Mouse (Mus musculus) lung, postnatal 0 days (tissue): ENCODE results near the gene Fgd4. TPM values are rescaled to one million over a fixed set of nuclear protein-coding genes. Genes with fewer than 3 reads are reported as not detected.
A peak's percentile ranks its signal among the peaks of the same experiment; 100 is the strongest.
"Not testable (repeated sequence)": the region's sequence is repeated elsewhere in the genome, so short reads cannot be mapped to it uniquely, and the experiment has no call there.

Source experiments
- ATAC-seq: fragments of 200-750 bp; cut with Nextera tagmentation; 2 replicates; pipeline ENCODE4 v1.8.0; 2017; ENCODE audit warnings: moderate library complexity
- DNase-seq: peaks from one replicate; pipeline ENCODE4 v3.0.0-alpha.2; 2016; ENCODE audit warnings: low spot score
- H3K27ac ChIP-seq: fragments of 300-500 bp; sonication (generic); 2 replicates; pipeline ENCODE4 v1.5.1; 2014; ENCODE audit warnings: antibody characterized with exemption, mild to moderate bottlenecking, low read length, mixed read lengths
- H3K27me3 ChIP-seq: fragments of 300-500 bp; sonication (generic); replicated peaks from 2 replicates; pipeline ENCODE4 v1.6.1; 2014; ENCODE audit warnings: low read length, mixed read lengths; ENCODE audit not compliant: insufficient read depth
- H3K36me3 ChIP-seq: fragments of 300-500 bp; sonication (generic); 2 replicates; pipeline ENCODE4 v1.6.1; 2014; ENCODE audit warnings: low read length, mixed read lengths; ENCODE audit not compliant: insufficient read depth
- H3K4me1 ChIP-seq: fragments of 300-500 bp; sonication (generic); 2 replicates; pipeline ENCODE4 v1.6.1; 2014; ENCODE audit warnings: antibody characterized with exemption, low read depth, low read length, mixed read lengths; ENCODE audit not compliant: insufficient read depth
- H3K4me2 ChIP-seq: fragments of 300-500 bp; sonication (generic); replicated peaks from 2 replicates; pipeline ENCODE4 v1.6.1; 2014; ENCODE audit warnings: low read depth, mild to moderate bottlenecking, low read length, moderate library complexity, mixed read lengths
- H3K4me3 ChIP-seq: fragments of 300-500 bp; sonication (generic); 2 replicates; pipeline ENCODE4 v1.5.1; 2014; ENCODE audit warnings: low read depth, low read length
- H3K9ac ChIP-seq: fragments of 300-500 bp; sonication (generic); replicated peaks from 2 replicates; pipeline ENCODE4 v1.6.1; 2014; ENCODE audit warnings: low read depth, mild to moderate bottlenecking
- H3K9me3 ChIP-seq: fragments of 300-500 bp; sonication (generic); 2 replicates; pipeline ENCODE4 v1.6.1; 2016; ENCODE audit warnings: low read length, mixed read lengths
- CTCF ChIP-seq: IDR thresholded peaks from 2 replicates; pipeline ENCODE4 v1.5.1; 2016; ENCODE audit warnings: antibody characterized with exemption, mild to moderate bottlenecking
- EP300 ChIP-seq: IDR thresholded peaks from 2 replicates; pipeline ENCODE4 v1.6.1; 2016; ENCODE audit warnings: antibody characterized with exemption, mild to moderate bottlenecking, control low read depth
- WGBS: fragments of 180-500 bp; shearing (Covaris S2); extraction: QIAGEN DNeasy Blood & Tissue Kit; methylation state at CpG from one replicate; pipeline ENCODE4 v1.1.7; 2014; 5-methylcytosine and 5-hydroxymethylcytosine counted together
- polyA plus RNA-seq: library from polyadenylated mRNA; unstranded; fragments of >200 nt; fragmentation: Nextera tagmentation; extraction: Ambion mirVana; gene quantifications from 2 replicates; pipeline ENCODE4 v1.2.1, GENCODE M21; 2015

Fgd4 gene
- polyA plus RNA-seq, 1 experiment from 2014 or later = 4.0 TPM

- 44% methylated on average over 2 of the region's 2 CpGs for WGBS
Observed at GRCm38 (mm10) chr16:16552197-16552596, 48.2 kb downstream of the Fgd4 start.

GRCm38 (mm10) chr16:16549105-16549504, 51.2 kb downstream of the Fgd4 start:
- H3K9ac ChIP-seq = no peak overlapping the region
- H3K9me3 ChIP-seq = no peaks in the 10 kb centered on the region
- H3K27me3 ChIP-seq = no peaks in the 10 kb centered on the region
- H3K4me2 ChIP-seq = no peak overlapping the region
- no peaks in the 10 kb centered on the region for H3K4me1 ChIP-seq
- no peak for ATAC-seq
- WGBS = 72% methylated on average over 2 of the region's 2 CpGs
- TF ChIP-seq EP300 (no peak), CTCF (no peak)
- H3K27ac ChIP-seq = no peak overlapping the region
- DNase-seq = no peak
- H3K4me3 ChIP-seq = no peak overlapping the region
- no peaks in the 10 kb centered on the region for H3K36me3 ChIP-seq

More at GRCm38 (mm10) chr16:16552197-16552596, 48.2 kb downstream of the Fgd4 start:
- no peak overlapping the region for H3K9ac ChIP-seq
- no peaks in the 10 kb centered on the region for H3K36me3 ChIP-seq
- no peak for TF ChIP-seq CTCF
- TF ChIP-seq EP300 = no peak
- H3K4me3 ChIP-seq = no peak overlapping the region
- no peak overlapping the region for H3K4me2 ChIP-seq
- H3K9me3 ChIP-seq = no peaks in the 10 kb centered on the region
- no peaks in the 10 kb centered on the region for H3K4me1 ChIP-seq
- ATAC-seq (no peak), DNase-seq (no peak)
- H3K27ac ChIP-seq = no peak overlapping the region
- no peaks in the 10 kb centered on the region for H3K27me3 ChIP-seq

- WGBS = 100% methylated on average over 1 of the region's 1 CpGs
Observed at GRCm38 (mm10) chr16:16546657-16547056, 53.7 kb downstream of the Fgd4 start.

GRCm38 (mm10) chr16:16542956-16543441, 57.4 kb downstream of the Fgd4 start:
- Histone ChIP-seq H3K9ac (no peak overlapping the region), H3K27ac (no peak overlapping the region), H3K4me1 (no peaks in the 10 kb centered on the region), H3K9me3 (no peaks in the 10 kb centered on the region), H3K27me3 (no peaks in the 10 kb centered on the region), H3K4me2 (no peak overlapping the region), H3K36me3 (no peaks in the 10 kb centered on the region), H3K4me3 (no peak overlapping the region)
- TF ChIP-seq CTCF (no peak), EP300 (no peak)
- DNase-seq (peak; percentile 60), ATAC-seq (peak; percentile 87)
- 32% methylated on average over 3 of the region's 3 CpGs for WGBS

More at GRCm38 (mm10) chr16:16546657-16547056, 53.7 kb downstream of the Fgd4 start:
- no peaks in the 10 kb centered on the region for H3K27me3 ChIP-seq
- no peaks in the 10 kb centered on the region for H3K9me3 ChIP-seq
- no peak overlapping the region for H3K4me2 ChIP-seq
- H3K4me1 ChIP-seq = no peaks in the 10 kb centered on the region
- ATAC-seq = no peak
- H3K4me3 ChIP-seq = no peak overlapping the region
- DNase-seq = no peak
- no peak overlapping the region for H3K27ac ChIP-seq
- no peaks in the 10 kb centered on the region for H3K36me3 ChIP-seq
- TF ChIP-seq CTCF (no peak), EP300 (no peak)
- H3K9ac ChIP-seq = no peak overlapping the region

- WGBS = 76% methylated on average over 2 of the region's 2 CpGs
- H3K27me3 ChIP-seq, H3K9ac ChIP-seq: not testable (repeated sequence)
Observed at GRCm38 (mm10) chr16:16539396-16539795, 61.0 kb downstream of the Fgd4 start.

GRCm38 (mm10) chr16:16535232-16535631, 65.1 kb downstream of the Fgd4 start:
- TF ChIP-seq EP300 (no peak), CTCF (no peak)
- no peak for ATAC-seq
- Histone ChIP-seq H3K9ac (no peak overlapping the region), H3K4me3 (no peak overlapping the region), H3K9me3 (no peaks in the 10 kb centered on the region), H3K36me3 (no peaks in the 10 kb centered on the region), H3K27ac (no peak overlapping the region), H3K4me1 (no peaks in the 10 kb centered on the region), H3K27me3 (no peaks in the 10 kb centered on the region), H3K4me2 (no peak overlapping the region)
- 57% methylated on average over 2 of the region's 2 CpGs for WGBS
- no peak for DNase-seq

More at GRCm38 (mm10) chr16:16539396-16539795, 61.0 kb downstream of the Fgd4 start:
- H3K4me2 ChIP-seq, H3K27ac ChIP-seq, H3K36me3 ChIP-seq, H3K4me1 ChIP-seq, H3K4me3 ChIP-seq, ATAC-seq, H3K9me3 ChIP-seq, DNase-seq: not testable (repeated sequence)

GRCm38 (mm10) chr16:16528014-16528413, 72.3 kb downstream of the Fgd4 start:
- no peak for TF ChIP-seq EP300
- TF ChIP-seq CTCF = no peak
- no peak for ATAC-seq
- 64% methylated on average over 3 of the region's 3 CpGs for WGBS
- DNase-seq = no peak
- Histone ChIP-seq H3K4me2 (no peak overlapping the region), H3K4me3 (no peak overlapping the region), H3K27me3 (no peaks in the 10 kb centered on the region), H3K9me3 (no peaks in the 10 kb centered on the region), H3K9ac (no peak overlapping the region), H3K36me3 (no peaks in the 10 kb centered on the region), H3K4me1 (no peaks in the 10 kb centered on the region), H3K27ac (no peak overlapping the region)
